Mouse (Mus musculus): ENCODE measurements around the gene Ccnl1.

Ccnl1 gene

GRCm38 (mm10) chr3:65959416-65960001 is 1.5 kb upstream of the Ccnl1 start:
- in situ Hi-C loops (cut with MboI; ENCODE audit: low sequenced_read_pairs): no loop called here

- in situ Hi-C loops (cut with MboI; ENCODE audit: low sequenced_read_pairs): no loop called here
These were observed 764 bp upstream of the Ccnl1 start for GRCm38 (mm10) chr3:65958840-65959185.

DNA sequence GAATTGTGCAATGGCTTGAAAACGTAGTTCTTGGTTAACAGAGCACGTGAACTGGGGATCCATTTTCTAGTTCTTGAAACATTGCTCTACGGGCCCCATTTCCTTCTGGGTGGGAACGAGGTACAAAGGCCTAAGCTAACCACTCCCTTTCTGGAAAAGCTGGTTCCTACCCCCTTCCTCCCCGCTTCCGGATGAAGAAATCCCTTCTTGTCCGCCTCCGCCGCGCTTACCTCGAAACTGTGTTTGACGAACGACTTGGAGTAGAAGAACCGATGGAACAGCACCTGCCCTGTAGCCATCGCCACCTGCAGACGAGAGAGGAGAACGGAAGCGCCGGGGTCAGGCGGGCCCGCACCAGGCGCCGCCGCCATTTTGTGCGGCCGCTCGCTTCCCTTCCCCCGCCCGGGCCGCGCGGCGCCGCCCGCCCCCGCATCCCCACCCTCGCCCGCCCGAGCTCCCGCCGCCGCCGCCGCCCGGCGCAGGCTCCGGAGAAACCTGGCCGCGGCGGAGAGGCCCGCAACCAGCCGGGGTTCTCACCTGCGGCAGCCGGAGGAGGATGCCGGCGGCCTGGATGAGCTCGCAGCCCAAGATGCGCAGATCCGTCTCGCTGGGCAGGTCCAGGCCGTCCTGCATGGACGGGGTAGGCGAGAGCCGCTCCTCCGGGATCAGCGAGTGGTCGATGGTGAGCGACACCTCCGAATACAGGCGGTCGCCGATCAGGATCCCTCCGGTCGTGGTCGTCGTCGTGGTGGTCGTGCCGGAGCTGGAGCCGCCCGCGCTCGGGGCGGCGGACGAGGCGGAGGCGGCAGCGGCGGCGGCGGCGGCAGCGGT is 563 bp downstream of the Ccnl1 start:
- in situ Hi-C loops (cut with MboI; ENCODE audit: low sequenced_read_pairs): no loop called here

DNA sequence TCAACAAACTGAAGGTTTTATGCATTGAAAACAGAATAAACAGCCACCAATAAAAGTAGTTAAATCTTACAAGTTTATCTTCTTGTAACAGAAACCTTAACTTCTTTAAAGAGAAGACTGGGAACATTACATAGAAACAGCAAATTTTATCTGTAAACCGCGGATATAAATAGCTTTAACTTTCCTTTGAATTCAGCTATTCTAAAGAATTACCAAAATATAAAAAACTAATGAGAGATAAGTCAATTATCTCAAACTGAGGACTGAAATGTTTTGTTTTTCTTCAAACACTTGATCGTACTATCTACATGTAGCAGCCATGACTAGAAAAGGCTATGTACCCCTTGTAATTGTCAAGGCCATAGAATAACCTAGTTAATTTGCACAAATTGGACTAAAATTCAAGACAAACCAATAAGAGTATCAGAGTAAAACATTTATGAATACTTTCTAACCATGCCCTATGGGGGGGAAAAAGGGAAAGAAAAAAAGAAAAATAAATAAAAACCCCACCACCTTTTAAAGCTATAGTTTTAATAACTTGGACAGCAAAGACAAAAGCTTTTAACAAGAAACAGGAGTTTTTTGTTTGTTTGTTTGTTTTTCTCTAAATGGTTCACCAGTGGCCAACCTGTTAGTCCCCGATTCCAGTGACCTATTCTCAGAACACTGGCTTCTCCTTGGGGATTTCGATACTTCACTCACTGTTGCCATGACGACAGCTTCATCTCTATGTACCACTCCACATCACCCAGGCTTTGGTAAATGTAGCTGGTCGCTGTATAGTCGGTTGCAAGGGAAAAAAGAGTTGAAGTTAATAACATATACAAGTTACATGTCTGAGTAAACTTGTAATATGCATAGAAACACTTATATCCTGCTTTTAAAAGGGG is 3.3 kb downstream of the Ccnl1 start:
- in situ Hi-C loops (cut with MboI; ENCODE audit: low sequenced_read_pairs): no loop called here

DNA sequence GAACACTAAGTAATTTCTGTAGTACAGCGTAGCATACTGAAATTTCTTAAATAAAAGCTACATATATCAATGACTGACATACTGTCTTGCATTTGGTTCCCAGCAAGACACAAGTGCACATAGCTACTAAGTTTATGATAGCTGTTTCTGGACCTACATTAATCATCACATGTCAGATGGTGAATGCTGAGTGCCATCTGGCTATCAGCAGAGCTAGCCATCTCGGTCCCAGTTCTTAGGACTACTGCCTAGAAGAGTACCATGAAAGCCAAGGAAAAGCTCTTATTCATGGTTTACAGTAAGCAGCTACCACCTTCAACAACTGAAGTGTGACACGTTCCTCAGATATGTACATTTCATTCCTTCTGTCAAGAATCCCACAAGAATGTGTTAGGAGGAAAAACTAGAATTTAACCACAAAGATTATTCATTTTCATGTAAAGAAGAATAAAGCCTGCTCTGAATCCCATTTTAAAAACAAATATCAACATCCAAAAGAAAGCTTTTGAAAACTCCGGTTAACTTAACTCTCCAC is 7.2 kb downstream of the Ccnl1 start:
- in situ Hi-C loops (cut with MboI; ENCODE audit: low sequenced_read_pairs): no loop called here

- in situ Hi-C loops (cut with MboI; ENCODE audit: low sequenced_read_pairs): no loop called here
These were observed 7.7 kb downstream of the Ccnl1 start for GRCm38 (mm10) chr3:65950304-65950703.

GRCm38 (mm10) chr3:65945277-65945932 is 12.6 kb downstream of the Ccnl1 start:
- in situ Hi-C loops (cut with MboI; ENCODE audit: low sequenced_read_pairs): no loop called here

- in situ Hi-C loops (cut with MboI; ENCODE audit: low sequenced_read_pairs): no loop called here
These were observed 13.3 kb downstream of the Ccnl1 start for GRCm38 (mm10) chr3:65944713-65945112.

GRCm38 (mm10) chr3:65943453-65943852 is 14.6 kb downstream of the Ccnl1 start:
- in situ Hi-C loops (cut with MboI; ENCODE audit: low sequenced_read_pairs): no loop called here

GRCm38 (mm10) chr3:65941052-65941451 is 17.0 kb downstream of the Ccnl1 start:
- in situ Hi-C loops (cut with MboI; ENCODE audit: low sequenced_read_pairs): no loop called here

DNA sequence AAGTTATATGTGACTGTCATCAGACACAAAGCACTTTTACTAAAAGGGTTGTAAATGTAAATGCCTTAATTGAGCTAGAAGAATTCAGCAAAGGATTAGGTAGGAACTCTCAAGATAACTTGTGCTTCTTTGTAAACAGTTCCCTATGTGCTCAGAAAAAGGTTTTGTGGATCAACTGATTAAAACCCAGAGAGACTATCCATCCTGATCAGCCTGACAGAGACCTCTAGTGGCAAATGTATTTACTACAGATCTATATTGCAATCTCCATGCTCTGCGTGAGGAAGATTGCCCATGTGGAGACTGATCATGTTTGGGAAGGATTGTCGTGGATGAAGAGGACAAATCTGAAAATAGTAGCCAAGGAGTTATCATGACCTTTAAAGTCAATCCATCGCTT is 19.8 kb downstream of the Ccnl1 start:
- in situ Hi-C loops (cut with MboI; ENCODE audit: low sequenced_read_pairs): loop anchor here (10.0 kb wide), 1 partner anchor 403 kb away; no protein-coding TSS in a partner anchor

DNA sequence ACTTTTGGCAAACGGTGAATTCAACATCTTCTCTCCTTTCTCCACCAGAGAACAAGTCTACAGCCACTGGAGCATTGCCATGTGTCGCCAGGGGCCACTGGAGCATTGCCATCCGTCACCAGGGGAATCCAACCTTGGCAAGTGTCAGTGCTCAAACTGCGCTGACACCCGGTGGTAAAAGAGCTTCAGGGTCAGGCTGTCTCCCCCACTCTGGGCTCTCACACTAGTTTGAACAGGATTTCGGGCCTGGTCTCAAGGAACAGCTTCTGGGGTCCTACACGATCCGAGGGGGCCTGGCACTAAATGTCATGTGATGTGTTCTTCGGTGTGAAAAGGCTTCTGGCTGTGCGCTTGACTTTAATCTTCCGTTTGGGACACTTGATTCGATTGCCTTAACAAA is 21.7 kb downstream of the Ccnl1 start:
- in situ Hi-C loops (cut with MboI; ENCODE audit: low sequenced_read_pairs): loop anchor here (10.0 kb wide), 1 partner anchor 402 kb away; no protein-coding TSS in a partner anchor

DNA sequence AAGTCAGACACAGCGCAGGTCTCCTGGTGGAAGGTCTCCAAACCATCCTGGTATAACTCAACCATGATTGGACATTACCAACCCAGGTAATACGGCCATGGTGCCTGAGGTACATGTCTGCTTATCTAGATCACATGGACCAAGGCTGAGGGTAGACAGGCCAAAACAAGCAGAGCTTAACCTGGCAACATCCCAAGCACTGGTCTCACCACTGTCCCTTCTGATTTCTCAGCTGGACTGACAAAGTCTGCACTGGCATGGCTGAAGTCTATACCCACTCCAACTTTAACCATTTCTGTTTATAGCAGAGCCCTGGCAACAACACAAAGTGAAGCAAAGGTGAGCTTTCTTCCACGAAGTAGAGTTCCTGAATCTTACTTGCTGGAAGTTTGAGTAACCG is 22.9 kb downstream of the Ccnl1 start:
- in situ Hi-C loops (cut with MboI; ENCODE audit: low sequenced_read_pairs): loop anchor here (10.0 kb wide), 1 partner anchor 400 kb away; no protein-coding TSS in a partner anchor

GRCm38 (mm10) chr3:65933726-65934125 is 24.3 kb downstream of the Ccnl1 start:
- in situ Hi-C loops (cut with MboI; ENCODE audit: low sequenced_read_pairs): loop anchor here (10.0 kb wide), 1 partner anchor 399 kb away; no protein-coding TSS in a partner anchor

- in situ Hi-C loops (cut with MboI; ENCODE audit: low sequenced_read_pairs): loop anchor here (10.0 kb wide), 1 partner anchor 397 kb away; no protein-coding TSS in a partner anchor
These were observed 26.5 kb downstream of the Ccnl1 start for GRCm38 (mm10) chr3:65931542-65931941.

DNA sequence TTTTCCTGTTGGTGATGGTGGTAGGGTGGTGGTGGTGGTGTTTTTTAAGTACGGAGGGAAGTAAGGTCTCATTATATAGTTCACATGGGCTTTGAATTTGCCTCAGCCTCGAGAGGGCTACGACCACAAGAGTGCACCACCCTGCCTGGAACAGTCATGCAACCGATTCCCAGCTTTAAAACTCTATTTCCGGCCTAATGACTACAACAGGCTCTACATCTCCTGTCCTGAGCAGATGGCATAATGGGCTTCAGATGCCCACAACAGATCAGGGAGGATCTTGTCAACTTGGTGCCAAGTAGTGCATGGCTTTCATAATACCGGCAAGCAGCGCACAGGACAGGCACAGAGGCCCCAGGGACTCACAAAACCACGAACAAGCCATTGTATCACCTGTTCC is 27.4 kb downstream of the Ccnl1 start:
- in situ Hi-C loops (cut with MboI; ENCODE audit: low sequenced_read_pairs): loop anchor here (10.0 kb wide), 1 partner anchor 396 kb away; no protein-coding TSS in a partner anchor

DNA sequence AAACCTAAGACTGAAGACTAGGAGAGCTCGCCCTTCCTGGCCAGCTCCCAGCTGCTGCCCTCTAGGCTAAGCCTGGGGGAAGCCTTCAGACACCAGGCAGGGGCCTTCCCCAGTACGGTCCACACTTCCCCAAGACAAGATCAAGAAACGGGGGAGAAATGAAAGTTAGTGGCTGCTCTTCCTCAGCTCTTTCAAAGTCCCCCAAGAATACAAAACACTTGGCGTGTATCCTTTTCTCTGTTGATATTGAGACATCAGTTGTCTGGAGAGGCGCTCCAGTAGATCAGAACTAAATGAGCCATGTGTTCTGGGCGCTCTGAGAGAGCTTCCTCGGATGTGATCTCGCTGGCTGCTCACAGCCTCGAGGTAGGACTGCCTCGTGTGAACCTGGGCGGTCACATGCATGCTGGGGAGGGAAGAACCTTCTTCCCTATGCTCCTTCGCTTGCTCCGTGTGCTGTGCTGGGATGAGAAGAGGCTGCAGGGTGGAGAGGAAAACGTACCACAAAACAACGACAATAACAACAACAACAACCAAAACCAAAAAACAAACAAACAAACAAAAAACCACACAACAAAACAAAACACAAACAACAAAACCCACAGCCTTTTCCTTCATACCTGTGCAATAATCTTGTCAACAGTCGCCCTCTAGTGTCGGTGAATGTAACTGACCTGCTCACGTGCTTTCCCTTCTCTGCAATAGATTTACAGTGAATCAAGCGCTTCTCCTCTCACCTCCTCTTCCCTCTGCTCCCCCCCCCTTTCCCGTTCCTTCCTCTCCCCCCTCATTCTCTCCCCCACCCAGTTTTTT is 28.0 kb downstream of the Ccnl1 start:
- in situ Hi-C loops (cut with MboI; ENCODE audit: low sequenced_read_pairs): loop anchor here (10.0 kb wide), 1 partner anchor 395 kb away; no protein-coding TSS in a partner anchor

DNA sequence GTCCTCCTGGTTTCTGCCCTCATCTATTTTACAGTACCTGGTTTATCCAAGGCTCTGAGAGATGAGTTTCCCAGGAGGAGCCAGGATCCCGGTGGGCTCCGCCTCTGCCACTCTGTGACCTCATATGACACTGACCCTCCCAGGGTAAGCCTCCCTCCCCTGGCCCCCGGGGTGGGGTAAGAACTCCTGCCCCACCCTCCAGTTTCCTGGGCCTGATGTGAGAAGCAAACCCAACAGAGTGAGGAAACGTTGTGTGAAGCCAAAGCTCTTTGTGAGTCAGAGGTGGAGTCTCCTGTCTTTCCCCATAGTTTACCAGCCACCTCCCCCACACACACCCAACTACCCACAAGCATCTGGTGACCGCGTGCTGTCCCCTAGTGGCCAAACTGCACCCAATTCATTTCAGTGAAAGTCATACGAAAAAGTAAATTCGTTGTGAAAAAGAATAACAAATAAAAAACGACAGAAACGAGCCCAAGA is 28.7 kb downstream of the Ccnl1 start:
- in situ Hi-C loops (cut with MboI; ENCODE audit: low sequenced_read_pairs): no loop called here

GRCm38 (mm10) chr3:65928614-65929272 is 29.3 kb downstream of the Ccnl1 start:
- in situ Hi-C loops (cut with MboI; ENCODE audit: low sequenced_read_pairs): no loop called here
